Mouse (Mus musculus) c-Kit-negative CD71-positive TER-119-positive erythroid progenitor cells, embryonic 14.5 days (primary cell): ENCODE measurements around the gene Zc3hav1l.

Experiments
- DNase-seq: peaks from one replicate; pipeline ENCODE4 v3.0.0-alpha.2; 2013; ENCODE audit warnings: low read depth, low spot score

Gene Zc3hav1l

DNA sequence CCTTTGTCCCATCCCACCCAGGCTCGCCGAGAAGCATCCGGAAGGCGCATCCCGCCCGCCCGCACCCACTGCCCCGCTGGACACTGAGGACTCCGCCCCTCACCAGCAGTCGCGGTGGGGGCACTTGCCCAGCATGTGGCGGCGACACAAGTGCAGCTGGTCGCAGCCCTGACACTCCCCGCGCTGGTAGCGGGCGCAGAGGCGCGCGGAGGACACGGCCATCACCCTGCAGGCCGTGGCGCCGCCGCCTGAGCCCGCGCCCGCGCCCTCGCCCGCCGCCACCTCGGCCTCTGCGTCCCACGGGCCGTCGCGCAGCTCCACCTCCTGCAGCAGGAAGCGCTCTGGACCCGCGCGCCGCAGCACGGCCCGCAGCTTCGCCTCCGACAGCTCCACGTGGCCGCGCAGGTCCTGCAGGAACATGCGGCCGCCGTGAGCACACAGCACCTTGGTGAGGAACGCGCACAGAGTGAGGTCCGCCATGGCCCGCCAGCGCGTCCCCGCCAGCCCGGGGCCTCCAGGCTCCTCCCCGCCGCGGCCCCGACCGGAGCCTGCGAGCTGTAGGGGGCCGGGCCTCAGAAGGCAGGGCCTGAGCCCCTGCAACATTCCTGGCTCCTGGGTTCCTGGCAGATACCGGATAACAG is at the start of gene Zc3hav1l:
Gene Zc3hav1l, minus strand, starts transcription at position 499 of the 641 bp plus-strand sequence.
- no peak for DNase-seq

DNA sequence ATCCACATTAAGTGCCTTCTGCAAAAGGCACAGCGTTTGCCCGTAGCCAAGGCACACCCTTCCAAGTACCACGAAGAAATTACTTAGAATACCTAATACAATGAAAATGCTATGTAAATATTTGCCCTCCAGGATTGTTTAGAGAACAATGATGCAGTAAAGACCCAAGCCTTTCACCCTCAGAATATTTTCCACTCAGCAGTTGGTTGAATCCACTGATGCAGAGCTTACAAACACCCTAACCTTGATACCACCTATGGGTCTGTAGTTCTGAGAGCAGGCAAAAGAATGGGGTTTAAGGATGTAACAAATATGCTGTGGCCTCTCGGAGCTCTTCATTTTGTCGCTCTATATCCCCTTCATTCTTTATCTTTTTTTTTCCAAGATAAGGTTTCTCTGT is 48.8 kb upstream of the Zc3hav1l start:
- no peak for DNase-seq

DNA sequence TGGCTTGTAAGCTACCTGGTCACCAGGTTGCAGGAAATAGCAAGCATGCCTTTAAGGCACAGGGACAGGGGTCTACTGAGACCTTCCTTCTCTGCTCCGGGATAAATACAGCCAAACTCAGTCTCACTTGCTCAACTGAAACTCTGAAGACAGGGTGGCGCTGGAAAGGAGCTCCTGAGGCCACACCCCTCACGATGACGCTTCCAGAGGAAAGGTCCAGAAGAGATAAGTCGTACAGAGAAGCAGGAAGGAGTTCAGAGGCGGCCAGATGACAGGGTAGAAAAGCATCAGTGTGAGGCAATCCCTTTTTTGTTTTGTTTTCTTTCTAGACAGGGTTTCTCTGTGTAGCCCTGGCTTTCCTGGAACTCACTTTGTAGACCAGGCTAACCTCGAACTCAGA is 46.7 kb upstream of the Zc3hav1l start:
- DNase-seq, result peak; percentile 93

DNA sequence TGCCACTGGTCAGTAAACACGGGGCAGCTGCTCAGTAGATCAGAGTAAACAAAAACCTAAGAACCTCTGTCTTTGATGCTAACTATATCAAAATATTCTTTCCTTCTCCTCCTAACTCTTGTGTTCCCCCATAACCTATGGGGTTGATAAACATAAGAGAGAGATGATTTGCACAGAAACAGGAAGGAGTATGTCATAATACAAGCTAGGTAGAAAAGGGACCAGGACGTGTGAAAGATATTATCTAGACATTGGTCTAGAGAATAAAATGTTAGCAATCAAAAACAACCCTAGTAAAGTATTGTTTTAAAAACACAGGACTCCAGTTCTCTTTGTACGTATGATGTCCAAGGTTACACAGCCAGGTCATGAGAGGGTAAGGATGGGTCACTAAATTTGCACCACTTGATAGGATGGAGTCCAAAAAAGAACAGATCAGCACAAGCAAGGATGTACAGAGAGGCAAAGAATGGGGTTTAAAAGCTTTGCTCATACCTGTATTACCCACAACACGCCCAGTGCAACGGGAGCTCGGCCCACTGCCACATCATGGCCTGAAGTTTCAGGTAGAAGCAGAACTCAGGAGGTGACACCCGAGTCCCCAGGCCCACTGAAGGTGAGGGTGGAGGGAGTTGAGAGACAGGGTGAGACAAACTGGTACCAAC is 45.1 kb upstream of the Zc3hav1l start:
- no peak for DNase-seq

DNA sequence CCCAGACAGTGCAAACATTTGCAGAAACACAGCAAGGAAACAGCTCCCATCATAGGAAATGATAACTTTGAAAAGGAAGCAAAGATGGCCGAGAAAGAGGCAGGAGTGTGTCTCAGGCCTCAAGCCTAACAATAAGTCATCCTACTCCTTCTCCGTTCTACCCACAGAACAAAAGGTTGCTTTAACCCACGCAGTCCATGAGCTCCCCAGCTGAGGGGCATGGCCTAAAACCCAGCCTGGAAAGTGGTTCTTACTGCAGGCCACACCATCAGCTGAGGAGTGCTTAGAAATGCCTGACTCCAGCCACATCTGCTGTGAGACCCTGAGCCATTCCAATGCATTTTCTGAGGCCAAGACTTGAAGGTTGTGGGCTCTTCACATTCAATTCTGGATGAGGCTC is 44.5 kb upstream of the Zc3hav1l start:
- DNase-seq, result no peak

DNA sequence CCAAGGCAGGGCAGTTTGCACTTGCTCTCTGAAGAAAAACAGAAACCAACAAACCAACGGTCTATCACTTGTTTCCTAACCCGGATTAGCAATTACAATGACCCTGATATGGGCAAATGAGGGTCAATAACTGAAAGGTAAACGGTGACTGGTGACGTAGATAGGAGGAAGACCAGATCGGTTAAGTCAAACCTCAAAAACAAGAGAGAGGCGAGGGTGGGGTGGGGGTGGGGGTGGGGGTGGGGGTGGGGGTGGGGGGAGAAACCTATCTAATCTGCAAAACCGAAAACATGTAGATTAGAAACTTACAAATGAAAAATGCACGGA is 43.6 kb upstream of the Zc3hav1l start:
- no peak for DNase-seq

DNA sequence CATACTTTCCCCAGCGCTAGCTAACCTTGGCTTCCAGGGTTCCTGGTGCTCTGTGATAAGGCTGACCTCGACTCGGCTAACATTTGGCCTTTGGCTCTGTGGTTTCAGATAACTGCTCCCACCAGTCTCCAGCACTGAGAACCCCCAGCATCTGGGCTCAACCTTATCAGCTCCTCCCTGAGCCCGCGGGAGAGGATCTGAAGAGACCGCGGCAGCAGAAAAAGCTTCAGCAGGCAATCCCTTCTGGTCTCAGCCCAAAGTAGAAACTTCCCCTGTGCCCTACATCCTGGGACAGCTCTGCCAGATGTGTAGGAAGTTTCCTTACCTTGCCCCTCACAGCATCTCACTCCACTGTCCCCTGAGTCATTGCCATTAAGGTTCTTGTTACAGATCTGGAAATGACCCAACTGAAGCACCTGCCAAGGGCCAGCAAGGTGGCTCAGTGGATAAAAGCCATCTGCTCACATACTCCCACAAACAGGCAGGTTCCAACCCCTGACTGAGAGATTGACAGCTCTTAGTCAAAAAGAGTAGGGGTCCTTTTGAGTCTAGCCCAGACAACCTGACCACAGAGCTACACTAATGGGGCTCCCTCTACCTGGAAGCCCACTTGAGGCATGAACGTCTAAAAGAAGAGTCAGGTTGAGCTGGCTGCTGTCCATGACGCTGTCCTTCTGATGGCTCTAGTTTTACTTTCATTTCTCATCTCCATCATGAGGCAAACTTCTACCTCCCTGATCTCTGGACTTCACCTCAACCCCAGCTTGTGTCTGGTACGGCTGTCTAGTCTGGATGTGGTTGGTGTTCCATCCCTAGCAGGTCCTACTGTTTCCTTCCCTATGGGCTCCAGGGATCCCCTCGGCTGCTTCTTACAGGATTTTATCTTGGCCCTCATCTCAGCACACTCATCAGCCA is 42.9 kb upstream of the Zc3hav1l start:
- peak; percentile 85 for DNase-seq

DNA sequence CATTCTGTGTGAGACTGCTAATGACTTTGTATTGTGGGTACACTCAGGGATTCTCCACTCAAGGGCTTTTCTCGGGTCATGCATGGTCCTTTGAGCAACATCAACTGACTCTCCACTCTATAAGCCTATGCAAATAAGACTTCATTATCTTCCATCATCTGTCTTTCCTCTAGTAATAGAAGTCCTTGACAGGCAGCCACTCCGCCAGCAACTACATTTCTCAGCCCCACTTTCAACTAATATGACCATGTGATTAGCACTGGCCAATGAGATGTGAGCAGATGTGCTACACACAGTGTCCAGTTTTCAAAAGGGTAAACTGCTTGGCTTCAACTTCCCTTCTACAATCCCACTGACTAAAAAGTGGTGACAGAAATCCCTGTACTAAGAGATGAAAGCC is 40.0 kb upstream of the Zc3hav1l start:
- no peak for DNase-seq

DNA sequence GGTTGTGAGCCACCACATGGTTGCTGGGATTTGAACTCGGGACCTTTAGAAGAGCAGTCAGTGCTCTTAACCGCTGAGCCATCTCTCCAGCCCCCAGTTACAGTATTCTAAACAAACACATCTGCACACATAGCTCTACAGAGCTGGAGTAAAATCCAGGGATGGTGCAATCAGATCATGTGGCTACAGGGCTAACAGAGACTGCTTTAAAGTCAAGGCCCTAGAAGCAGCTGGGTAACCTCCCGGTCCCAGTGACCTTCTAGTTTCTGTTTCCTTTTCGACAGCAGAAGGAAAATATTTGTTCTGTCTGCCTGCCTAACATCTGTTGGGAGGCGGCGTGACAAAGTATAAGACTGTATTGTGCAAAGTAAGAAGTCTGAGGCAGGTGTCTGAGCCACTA is 38.9 kb upstream of the Zc3hav1l start:
- DNase-seq, result no peak

DNA sequence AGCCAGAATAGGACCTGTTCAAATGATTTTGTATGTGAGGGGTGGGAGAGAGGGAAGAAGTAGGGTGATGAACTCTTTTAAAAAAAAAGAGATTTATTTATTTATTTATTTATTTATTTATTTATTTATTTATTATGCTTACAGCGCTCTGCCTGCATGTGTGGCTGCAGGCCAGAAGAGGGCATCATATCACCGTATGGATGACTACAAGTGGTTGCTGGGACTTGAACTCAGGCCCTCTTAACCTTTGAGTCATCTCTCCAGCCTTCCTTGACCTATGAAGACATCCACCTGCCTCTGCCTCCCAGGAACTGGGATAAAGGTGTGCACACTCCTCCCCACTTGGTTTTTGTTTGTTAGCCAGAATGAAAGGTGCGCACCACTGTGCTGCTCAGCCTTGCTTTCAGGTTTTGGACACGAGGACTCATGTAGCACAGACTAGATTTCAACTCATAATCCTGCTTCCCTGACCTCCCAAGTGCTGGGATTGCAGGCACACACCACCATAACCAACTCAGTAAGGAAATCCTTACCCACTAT is 38.2 kb upstream of the Zc3hav1l start:
- DNase-seq, result no peak

DNA sequence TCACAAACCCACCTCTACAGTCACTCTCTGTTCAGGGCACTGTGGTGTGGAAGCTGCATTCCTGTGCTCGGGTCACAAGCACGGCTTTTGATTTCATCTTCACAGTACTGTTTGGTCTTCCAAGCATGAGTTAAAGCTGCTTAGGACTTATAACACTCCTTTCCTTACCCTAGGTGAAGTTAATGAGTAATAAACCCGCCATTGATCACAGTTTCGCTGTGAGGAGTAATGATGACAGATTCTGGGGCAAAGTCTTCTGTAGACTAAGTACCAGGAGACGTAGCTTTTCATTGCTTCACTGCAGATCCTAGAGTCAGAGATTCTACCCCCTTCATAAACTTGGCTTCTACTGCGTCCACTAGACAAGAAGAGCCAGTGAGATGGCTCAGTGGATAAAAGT is 36.2 kb upstream of the Zc3hav1l start:
- no peak for DNase-seq

DNA sequence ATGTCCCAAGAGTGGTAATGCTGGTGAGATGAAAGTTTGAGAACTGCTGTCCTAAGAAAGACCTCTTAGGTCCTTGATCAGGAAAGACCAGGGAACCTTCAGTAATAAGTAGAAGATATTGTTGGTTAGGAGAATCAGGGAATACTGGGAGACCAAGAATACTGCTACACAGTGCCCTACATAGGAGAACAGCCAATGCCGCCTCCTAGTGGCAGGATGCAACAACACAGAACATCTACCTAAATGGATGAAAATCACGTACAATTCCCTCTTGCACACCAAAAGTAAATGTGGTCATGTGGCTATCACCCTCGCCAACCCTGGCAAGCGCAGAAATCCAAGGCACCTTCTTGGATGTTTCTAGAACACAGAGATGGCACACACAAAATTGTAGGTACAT is 27.5 kb upstream of the Zc3hav1l start:
- DNase-seq, result no peak

DNA sequence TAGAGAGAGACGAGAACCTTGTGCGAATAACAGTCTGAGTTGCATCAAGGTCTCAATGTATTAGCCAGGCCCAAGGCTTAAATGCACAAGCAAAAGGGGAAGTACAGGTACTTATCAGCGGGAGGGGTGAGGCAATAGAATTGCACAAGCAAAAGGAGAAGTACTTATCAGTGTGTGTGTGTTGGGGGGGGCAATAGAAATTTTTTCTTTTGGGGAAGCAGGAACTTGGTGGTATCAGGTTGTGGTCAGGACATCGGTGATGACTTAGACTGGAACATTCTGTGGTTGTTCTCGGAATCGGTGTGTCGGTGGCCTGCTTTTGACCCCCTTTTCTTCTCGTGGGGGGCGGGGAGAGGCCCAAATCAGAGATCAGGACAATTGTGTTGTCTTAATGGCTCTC is 21.6 kb upstream of the Zc3hav1l start:
- no peak for DNase-seq

DNA sequence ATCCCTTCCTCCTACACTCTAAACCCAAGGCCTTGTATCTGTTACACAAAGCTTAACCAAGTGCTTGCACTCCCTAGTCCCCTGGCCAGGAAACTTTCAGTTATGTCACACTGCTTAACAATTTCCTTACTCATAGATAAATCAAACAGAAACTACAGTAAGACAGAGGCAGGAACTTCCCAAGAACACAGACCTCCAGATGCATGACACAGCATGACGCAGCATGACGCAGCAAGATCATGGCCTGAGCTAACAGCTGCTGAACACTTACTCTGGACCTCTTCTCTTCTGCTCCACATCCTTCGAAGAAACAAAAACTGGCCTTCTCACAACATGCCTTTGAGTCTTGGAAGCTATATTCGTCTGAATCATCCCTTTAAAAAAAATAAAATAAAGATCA is 17.0 kb upstream of the Zc3hav1l start:
- DNase-seq, result peak; percentile 100

DNA sequence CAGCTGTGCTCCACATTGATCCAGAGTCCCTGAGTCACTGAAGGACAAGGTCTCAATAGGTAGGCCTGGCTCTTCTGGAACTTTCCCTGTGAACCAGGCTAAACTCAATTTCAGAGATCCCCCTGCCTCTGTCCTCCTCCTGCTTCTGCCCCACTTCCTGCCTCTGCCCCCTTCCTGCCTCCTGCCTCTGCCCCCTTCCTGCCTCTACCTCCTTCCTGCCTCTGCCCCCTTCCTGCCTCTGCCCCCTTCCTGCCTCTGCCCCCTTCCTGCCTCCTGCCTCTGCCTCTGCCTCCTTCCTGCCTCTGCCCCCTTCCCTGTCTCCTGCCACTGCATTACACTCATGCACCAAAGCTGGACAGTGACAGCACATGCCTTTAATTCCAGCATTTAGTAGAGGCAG is 10.7 kb upstream of the Zc3hav1l start:
- no peak for DNase-seq

DNA sequence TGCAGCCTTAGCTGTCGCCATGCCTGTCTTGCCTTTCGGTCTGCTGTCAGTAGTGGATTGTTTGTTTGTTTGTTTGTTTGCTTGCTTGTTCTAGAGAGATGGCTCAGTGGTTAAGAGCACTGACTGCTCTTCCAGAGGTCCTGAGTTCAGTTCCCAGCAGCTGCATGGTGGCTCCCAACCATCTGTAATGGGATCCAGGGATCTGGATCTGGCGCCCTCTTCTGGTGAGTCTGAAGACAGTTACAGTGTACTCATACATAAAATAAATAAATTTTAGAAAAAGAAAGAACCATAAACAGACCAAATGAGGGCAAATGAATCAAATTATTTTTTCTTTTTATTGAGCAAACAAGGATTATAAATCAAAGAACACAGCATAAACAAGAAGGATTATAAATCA is 5.9 kb upstream of the Zc3hav1l start:
- no peak for DNase-seq

DNA sequence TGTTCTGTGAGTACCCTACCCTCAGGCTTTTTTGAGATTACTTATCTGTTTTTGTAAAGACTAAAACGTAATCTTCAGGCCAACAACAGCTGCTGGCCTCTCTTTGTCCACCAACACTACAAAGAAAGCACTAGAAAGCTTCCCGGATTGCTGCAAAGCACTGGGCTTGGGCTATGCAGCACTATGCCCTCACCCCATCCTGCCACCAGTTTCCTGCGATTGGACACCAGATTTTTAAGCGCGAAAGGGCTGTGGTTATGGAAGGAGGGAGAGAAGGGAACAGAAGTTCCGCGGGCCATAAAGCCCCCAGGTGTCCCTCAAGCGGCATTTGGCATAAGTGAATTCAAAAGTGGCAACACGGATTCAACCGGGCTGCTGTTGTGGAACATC is 818 bp downstream of the Zc3hav1l start:
- no peak for DNase-seq

DNA sequence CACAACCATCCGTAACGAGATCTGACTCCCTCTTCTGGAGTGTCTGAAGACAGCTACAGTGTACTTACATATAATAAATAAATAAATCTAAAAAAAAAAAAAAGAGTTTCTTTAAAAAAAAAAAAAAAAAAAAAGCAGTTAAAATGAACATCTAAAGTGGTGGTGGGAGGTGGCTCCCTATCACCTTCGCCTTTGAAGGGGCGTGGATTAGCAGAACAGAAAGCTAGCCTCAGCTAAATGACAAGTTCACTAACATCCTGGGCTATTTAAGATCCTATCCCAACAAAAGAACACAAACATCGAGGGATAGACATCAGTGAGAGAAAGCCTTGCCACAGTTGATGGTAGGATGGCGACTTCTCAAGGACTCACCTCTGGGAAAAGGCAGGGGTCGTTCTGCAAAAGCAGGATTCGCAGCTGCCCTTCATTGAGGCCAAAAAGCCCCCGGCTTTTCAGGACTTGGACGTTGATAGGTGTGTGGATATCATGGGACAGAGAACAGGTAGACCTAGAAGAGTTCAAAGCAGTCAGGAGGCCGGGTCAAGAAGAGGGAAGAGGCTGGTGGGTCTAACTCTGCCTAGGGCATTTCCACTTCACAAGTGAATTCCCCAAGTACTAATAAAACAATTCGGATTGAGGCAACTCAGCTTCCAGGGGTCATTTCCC is 1.3 kb downstream of the Zc3hav1l start:
- no peak for DNase-seq

DNA sequence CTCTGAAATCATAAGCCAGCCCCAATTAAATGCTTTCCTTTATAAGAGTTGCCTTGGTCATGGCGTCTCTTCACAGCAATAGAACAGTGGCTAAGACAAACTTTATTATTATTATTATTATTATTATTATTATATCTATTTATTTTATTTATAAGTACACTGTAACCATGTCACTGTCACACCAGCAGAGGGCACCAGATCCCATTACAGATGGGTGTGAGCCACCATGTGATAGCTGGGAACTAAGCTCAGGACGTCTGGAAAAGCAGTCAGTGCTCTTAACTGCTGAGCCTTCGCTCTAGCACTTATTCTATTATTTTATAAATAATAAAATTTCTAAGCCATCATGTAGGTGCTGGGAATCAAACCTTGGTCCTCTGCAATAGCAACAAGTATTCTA is 5.4 kb downstream of the Zc3hav1l start:
- no peak for DNase-seq

DNA sequence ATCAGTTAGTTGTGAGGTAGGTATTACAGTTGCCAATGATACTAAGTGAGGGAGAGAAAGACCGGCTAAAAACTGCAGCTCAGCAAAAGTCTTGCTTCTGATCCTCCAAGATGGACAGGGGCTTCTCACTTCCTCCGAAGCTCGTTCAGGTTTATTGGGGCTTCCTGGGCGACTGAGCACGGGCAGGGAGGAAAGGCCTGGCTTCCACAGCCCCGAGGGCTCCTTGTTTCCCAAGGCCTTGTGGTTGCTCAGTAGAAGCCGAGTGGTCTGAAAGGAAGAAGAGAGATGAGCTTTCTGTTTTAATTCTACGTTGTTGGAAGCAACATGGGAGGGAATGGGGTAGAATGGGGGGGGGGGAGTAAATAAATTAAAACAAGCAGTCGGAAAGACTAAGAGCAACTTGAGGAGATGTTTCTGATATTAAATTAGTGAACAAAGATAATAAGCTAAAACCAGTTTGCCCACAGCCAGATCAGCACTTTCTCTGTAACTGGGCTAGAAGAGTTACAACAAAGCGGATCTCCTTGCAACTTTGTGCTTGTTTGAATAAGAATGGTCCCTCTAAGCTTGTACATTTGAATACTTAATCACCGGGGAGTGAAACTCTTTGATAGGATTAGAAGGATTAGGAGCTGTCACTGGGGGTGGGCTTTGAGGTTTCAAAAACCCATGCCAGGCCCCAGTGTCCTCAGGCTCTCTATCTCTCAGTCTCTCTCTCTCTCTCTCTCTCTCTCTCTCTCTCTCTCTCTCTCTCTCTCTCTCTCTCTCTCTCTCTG is 6.0 kb downstream of the Zc3hav1l start:
- DNase-seq, result no peak

DNA sequence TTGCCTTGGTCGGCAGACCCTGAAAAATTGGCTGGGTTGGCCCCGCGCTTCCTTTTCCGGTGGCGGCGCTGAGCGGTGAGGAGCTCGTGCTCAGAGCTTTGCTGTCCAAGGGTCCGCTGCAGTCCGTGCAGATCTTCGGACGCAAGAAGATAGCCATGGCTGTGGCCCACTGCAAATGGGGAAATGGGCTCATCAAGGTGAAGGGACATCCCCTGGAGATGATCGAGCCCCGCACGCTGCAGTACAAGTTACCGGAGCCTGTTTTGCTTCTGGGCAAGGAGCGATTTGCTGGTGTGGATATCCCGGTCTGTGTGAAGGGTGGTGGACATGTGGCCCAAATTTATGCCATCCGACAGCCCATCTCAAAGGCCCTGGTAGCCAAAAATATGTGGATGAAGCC is 14.6 kb downstream of the Zc3hav1l start:
- DNase-seq, result no peak
